Mouse (Mus musculus) neural tube, embryonic 13.5 days (tissue): ENCODE data around the gene Mei1. TPM values are rescaled to one million over a fixed set of nuclear protein-coding genes. Genes with fewer than 3 reads are reported as not detected.

Source experiments
- ATAC-seq: fragments of 200-750 bp; cut with Nextera tagmentation; 2 replicates; pipeline ENCODE4 v1.8.0; 2017; ENCODE audit warnings: low read depth, mild to moderate bottlenecking, moderate TSS enrichment, moderate library complexity
- H3K27ac ChIP-seq: fragments of 300-500 bp; sonication (generic); replicated peaks from 2 replicates; pipeline ENCODE4 v1.5.1; 2015; ENCODE audit warnings: moderate library complexity, mild to moderate bottlenecking, inconsistent platforms
- H3K27me3 ChIP-seq: fragments of 300-500 bp; sonication (generic); 2 replicates; pipeline ENCODE4 v1.6.1; 2015; ENCODE audit warnings: mild to moderate bottlenecking, inconsistent platforms
- H3K36me3 ChIP-seq: fragments of 300-500 bp; sonication (generic); 2 replicates; pipeline ENCODE4 v1.6.1; 2015; ENCODE audit warnings: mild to moderate bottlenecking, inconsistent platforms
- H3K4me1 ChIP-seq: fragments of 300-500 bp; sonication (generic); replicated peaks from 2 replicates; pipeline ENCODE4 v1.6.1; 2015; ENCODE audit warnings: inconsistent platforms
- H3K4me2 ChIP-seq: fragments of 300-500 bp; sonication (generic); 2 replicates; pipeline ENCODE4 v1.6.1; 2015; ENCODE audit warnings: inconsistent platforms, mild to moderate bottlenecking, moderate library complexity
- H3K4me3 ChIP-seq: fragments of 300-500 bp; sonication (generic); 2 replicates; pipeline ENCODE4 v1.5.1; 2015; ENCODE audit warnings: mild to moderate bottlenecking, inconsistent platforms
- H3K9ac ChIP-seq: fragments of 300-500 bp; sonication (generic); 2 replicates; pipeline ENCODE4 v1.6.1; 2015; ENCODE audit warnings: moderate library complexity, mild to moderate bottlenecking, inconsistent platforms
- H3K9me3 ChIP-seq: fragments of 300-500 bp; sonication (generic); 2 replicates; pipeline ENCODE4 v1.6.1; 2016; ENCODE audit warnings: inconsistent platforms
- WGBS: fragments of 180-500 bp; shearing (Covaris S2); methylation state at CpG from one replicate; pipeline ENCODE4 v1.1.7; 2015; 5-methylcytosine and 5-hydroxymethylcytosine counted together
- polyA plus RNA-seq: library from polyadenylated mRNA; unstranded; fragments of >200 nt; fragmentation: Nextera tagmentation; extraction: Ambion mirVana; gene quantifications from 2 replicates; pipeline ENCODE4 v1.2.1, GENCODE M21; 2015

Mei1 gene
- polyA plus RNA-seq, result 0.04 TPM in 1 of 2 replicates, not detected in the other

DNA sequence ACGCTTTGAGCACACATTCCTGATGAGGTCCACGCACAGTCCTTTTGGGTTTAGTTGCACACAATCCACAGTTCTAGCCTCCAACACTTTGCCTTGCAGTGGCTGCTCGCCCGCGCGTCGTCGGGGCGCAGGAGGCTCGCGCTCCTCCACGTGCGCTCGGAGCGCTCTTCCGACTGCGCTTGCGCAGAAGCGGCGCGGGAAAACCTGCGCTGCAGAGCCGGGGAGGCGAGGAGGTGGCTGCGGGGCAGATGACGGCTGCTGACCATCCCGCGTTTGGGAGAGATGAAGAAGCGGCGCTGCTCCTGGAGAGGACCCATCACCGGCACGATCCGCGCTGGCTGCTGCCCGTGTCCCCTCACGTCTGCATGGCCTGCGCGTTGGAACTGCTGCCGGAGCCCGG, at the start of gene Mei1:
Gene Mei1 (plus strand): TSS at position 99 of the 400 bp plus-strand sequence.
- no peaks in the 10 kb centered on the region for H3K36me3 ChIP-seq
- H3K4me2 ChIP-seq, result peak within 1 kb of the TSS; percentile 39
- ATAC-seq, result no peak
- H3K27me3 ChIP-seq, result peaks cover 55% of the 10 kb centered on the region
- H3K9ac ChIP-seq, result no peak within 1 kb of the TSS
- H3K27ac ChIP-seq, result no peak within 1 kb of the TSS
- 26% methylated on average over 40 of the region's 40 CpGs for WGBS
- H3K4me1 ChIP-seq, result 0 out of 2 replicates have a peak, but pooled peaks cover 4% of the 10 kb centered on the region
- peak within 1 kb of the TSS; percentile 13; the same call in 1 of the 2 replicates for H3K4me3 ChIP-seq
- no peaks in the 10 kb centered on the region for H3K9me3 ChIP-seq

GRCm38 (mm10) chr15:82022535-82023088, 47.2 kb upstream of the Mei1 start:
- WGBS, result 87% methylated on average over 13 of the region's 13 CpGs
- Histone ChIP-seq H3K27ac (no peak overlapping the region), H3K27me3 (no peaks in the 10 kb centered on the region), H3K4me1 (0 out of 2 replicates have a peak, but pooled peaks cover 2% of the 10 kb centered on the region), H3K36me3 (peaks cover 74% of the 10 kb centered on the region), H3K9me3 (no peaks in the 10 kb centered on the region), H3K9ac (no peak overlapping the region), H3K4me3 (no peak overlapping the region), H3K4me2 (no peak overlapping the region)
- no peak for ATAC-seq

DNA sequence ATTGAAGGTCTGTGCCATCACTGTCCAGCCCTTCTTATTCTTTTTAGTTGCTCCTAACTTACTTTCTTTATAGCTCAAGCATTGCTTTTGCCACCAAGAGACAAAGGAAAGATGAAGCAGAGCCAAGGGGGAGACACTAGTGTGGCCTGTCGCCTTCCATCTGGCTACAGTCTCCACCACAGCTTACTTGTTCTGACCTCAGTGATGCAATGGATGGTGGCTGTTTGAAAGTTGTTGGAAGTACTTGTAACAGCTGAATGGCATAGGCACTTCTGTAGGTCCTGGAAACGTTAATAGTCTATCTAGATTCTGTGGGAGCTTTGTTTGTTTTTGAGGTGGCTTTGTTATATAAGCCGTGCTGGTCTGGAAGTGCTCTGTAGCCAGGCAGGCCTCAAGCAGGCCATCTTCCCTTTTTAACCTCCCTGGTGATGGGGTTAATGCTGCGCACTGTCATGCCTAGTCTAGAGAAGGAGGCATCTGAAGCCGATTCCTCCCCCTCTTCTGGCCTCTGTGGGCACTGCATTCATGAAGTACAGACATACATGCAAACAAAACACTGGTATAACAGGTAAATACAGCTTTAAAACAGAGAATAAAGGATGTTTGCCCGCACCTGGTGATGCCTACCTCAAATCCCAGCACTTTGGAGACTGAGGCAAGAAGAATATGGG, 45.7 kb upstream of the Mei1 start:
- H3K27me3 ChIP-seq, result no peaks in the 10 kb centered on the region
- H3K27ac ChIP-seq, result no peak overlapping the region
- no peak overlapping the region for H3K4me3 ChIP-seq
- no peak overlapping the region for H3K4me2 ChIP-seq
- H3K36me3 ChIP-seq, result peaks cover 80% of the 10 kb centered on the region
- no peak overlapping the region for H3K9ac ChIP-seq
- 93% methylated on average over 6 of the region's 6 CpGs for WGBS
- no peaks in the 10 kb centered on the region for H3K9me3 ChIP-seq
- H3K4me1 ChIP-seq, result no peaks in the 10 kb centered on the region
- ATAC-seq, result no peak

DNA sequence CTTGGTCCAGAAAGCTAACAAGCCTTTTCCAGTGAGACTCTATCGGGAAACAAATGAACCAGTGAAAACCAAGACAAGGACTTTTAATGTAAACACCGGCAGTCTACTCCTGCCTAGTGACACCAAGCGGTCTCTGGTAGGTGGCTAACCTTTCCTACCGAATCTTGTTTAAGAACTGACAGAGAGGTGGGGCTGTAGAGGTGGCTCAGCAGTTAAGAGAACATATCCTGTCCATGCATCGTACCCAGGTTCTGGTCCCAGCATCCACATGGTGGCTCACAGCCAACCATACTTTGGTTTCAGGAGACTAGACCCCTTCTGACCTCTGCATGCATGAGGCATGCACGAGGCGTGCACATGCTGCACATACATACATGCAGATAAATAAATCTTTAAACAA, 42.5 kb upstream of the Mei1 start:
- Histone ChIP-seq H3K9me3 (no peaks in the 10 kb centered on the region), H3K4me1 (no peaks in the 10 kb centered on the region), H3K27me3 (no peaks in the 10 kb centered on the region), H3K36me3 (peaks cover 93% of the 10 kb centered on the region), H3K4me3 (no peak overlapping the region), H3K4me2 (no peak overlapping the region), H3K27ac (no peak overlapping the region), H3K9ac (no peak overlapping the region)
- ATAC-seq, result no peak
- 95% methylated on average over 7 of the region's 7 CpGs for WGBS

- H3K9me3 ChIP-seq, result no peaks in the 10 kb centered on the region
- H3K27ac ChIP-seq, result no peak overlapping the region
- ATAC-seq, result no peak
- no peaks in the 10 kb centered on the region for H3K27me3 ChIP-seq
- H3K36me3 ChIP-seq, result peaks cover 91% of the 10 kb centered on the region
- H3K4me2 ChIP-seq, result no peak overlapping the region
- no peaks in the 10 kb centered on the region for H3K4me1 ChIP-seq
- WGBS, result 92% methylated on average over 7 of the region's 7 CpGs
- H3K4me3 ChIP-seq, result no peak overlapping the region
- no peak overlapping the region for H3K9ac ChIP-seq
These were observed 42.1 kb upstream of the Mei1 start for GRCm38 (mm10) chr15:82027726-82028125.

- Histone ChIP-seq H3K9me3 (no peaks in the 10 kb centered on the region), H3K36me3 (peaks cover 84% of the 10 kb centered on the region), H3K4me2 (no peak overlapping the region), H3K4me1 (no peaks in the 10 kb centered on the region), H3K4me3 (no peak overlapping the region), H3K27ac (no peak overlapping the region), H3K9ac (no peak overlapping the region), H3K27me3 (no peaks in the 10 kb centered on the region)
- WGBS, result 87% methylated on average over 7 of the region's 7 CpGs
- no peak for ATAC-seq
These were observed 37.4 kb upstream of the Mei1 start for GRCm38 (mm10) chr15:82032386-82032785.

GRCm38 (mm10) chr15:82033762-82034161, 36.0 kb upstream of the Mei1 start, which contains the start of gene Desi1:
Desi1 (minus strand) TSS chr15:82033862.
- WGBS, result 91% methylated on average over 4 of the region's 4 CpGs
- Histone ChIP-seq H3K4me1 (no peaks in the 10 kb centered on the region), H3K27me3 (no peaks in the 10 kb centered on the region), H3K4me3 (no peak within 1 kb of the TSS), H3K9ac (no peak within 1 kb of the TSS), H3K9me3 (no peaks in the 10 kb centered on the region), H3K4me2 (no peak within 1 kb of the TSS), H3K36me3 (peaks cover 88% of the 10 kb centered on the region), H3K27ac (no peak within 1 kb of the TSS)
- no peak for ATAC-seq

- no peaks in the 10 kb centered on the region for H3K4me1 ChIP-seq
- H3K36me3 ChIP-seq, result peaks cover 86% of the 10 kb centered on the region
- H3K27ac ChIP-seq, result no peak overlapping the region
- 80% methylated on average over 12 of the region's 12 CpGs for WGBS
- no peak for ATAC-seq
- no peak overlapping the region for H3K4me2 ChIP-seq
- H3K4me3 ChIP-seq, result no peak overlapping the region
- H3K9me3 ChIP-seq, result no peaks in the 10 kb centered on the region
- H3K9ac ChIP-seq, result no peak overlapping the region
- H3K27me3 ChIP-seq, result no peaks in the 10 kb centered on the region
These were observed 33.7 kb upstream of the Mei1 start for GRCm38 (mm10) chr15:82035904-82036689.

DNA sequence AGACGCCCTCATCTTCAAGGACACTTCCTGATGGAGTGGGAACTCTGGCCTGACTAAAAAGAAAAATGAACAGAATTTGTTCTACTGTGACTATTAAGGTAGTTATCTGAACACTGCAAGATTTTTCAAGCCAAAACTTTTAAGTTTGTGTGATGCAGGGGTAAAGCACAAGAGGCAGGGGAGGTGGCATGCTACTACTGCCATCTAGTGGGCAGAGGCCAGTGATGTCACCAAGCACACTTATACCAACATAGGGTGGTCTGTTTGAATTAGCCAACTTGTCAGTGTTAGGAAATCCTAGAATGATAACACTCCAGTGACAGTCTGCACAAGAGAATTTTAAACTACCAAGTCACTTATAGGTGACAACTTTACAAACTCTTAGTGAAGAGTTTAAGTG, 29.1 kb upstream of the Mei1 start:
- Histone ChIP-seq H3K27ac (no peak overlapping the region), H3K4me2 (no peak overlapping the region), H3K9ac (no peak overlapping the region), H3K9me3 (no peaks in the 10 kb centered on the region), H3K4me1 (peaks cover 15% of the 10 kb centered on the region), H3K4me3 (no peak overlapping the region), H3K27me3 (no peaks in the 10 kb centered on the region), H3K36me3 (peaks cover 64% of the 10 kb centered on the region)
- 100% methylated on average over 1 of the region's 1 CpGs for WGBS
- peak; percentile 53; the same call in 1 of the 2 replicates for ATAC-seq

DNA sequence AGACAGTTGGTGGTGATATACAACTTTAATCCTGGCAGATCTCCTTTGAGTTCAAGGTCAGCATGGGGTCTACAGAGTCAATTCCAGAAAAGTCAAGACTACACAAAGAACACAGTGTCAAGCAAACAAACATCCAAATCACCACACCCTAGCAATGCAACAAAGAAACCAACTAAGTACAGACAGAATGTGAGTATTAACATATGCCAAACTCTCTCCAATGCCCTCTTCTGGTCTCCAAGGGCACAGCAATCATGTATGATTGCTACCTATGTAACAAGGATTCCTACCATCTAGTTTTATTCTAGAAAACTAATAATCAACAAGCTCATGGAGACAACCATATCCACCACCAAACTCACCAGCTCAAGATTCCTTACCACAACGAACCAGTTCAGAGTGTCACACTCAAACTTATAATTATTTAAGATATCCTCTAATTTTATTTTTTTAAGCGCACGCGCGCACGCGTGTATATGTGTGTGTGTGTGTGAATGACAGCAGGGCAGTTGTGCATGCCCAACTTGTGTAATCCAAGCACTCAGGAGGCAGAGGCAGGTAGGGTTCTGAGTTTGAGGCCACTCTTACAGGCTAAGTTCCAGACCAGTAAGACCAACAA, 25.5 kb upstream of the Mei1 start:
- no peak overlapping the region for H3K9ac ChIP-seq
- H3K4me1 ChIP-seq, result peaks cover 31% of the 10 kb centered on the region
- no peaks in the 10 kb centered on the region for H3K9me3 ChIP-seq
- 97% methylated on average over 7 of the region's 7 CpGs for WGBS
- peaks cover 32% of the 10 kb centered on the region for H3K36me3 ChIP-seq
- no peak overlapping the region for H3K27ac ChIP-seq
- H3K27me3 ChIP-seq, result 0 out of 2 replicates have a peak, but pooled peaks cover 6% of the 10 kb centered on the region
- no peak for ATAC-seq
- H3K4me2 ChIP-seq, result no peak overlapping the region
- H3K4me3 ChIP-seq, result no peak overlapping the region

GRCm38 (mm10) chr15:82046246-82046891, 23.4 kb upstream of the Mei1 start:
- no peaks in the 10 kb centered on the region for H3K9me3 ChIP-seq
- ATAC-seq, result peak; percentile 17; the same call in 1 of the 2 replicates
- 5% methylated on average over 26 of the region's 26 CpGs for WGBS
- 0 out of 2 replicates have a peak, but pooled peaks cover 11% of the 10 kb centered on the region for H3K27me3 ChIP-seq
- H3K27ac ChIP-seq, result no peak overlapping the region
- H3K9ac ChIP-seq, result peak overlapping the region; percentile 96
- H3K4me3 ChIP-seq, result peak overlapping the region; percentile 94
- peaks cover 31% of the 10 kb centered on the region for H3K4me1 ChIP-seq
- peak overlapping the region; percentile 98 for H3K4me2 ChIP-seq
- H3K36me3 ChIP-seq, result peaks cover 15% of the 10 kb centered on the region
